Mouse (Mus musculus) right cerebral cortex, postnatal 25 days (tissue): ENCODE measurements around the gene Nup188.

Experiments
- DNase-seq: peaks from one replicate; pipeline ENCODE4 v3.0.0; 2022

Gene Nup188

DNA sequence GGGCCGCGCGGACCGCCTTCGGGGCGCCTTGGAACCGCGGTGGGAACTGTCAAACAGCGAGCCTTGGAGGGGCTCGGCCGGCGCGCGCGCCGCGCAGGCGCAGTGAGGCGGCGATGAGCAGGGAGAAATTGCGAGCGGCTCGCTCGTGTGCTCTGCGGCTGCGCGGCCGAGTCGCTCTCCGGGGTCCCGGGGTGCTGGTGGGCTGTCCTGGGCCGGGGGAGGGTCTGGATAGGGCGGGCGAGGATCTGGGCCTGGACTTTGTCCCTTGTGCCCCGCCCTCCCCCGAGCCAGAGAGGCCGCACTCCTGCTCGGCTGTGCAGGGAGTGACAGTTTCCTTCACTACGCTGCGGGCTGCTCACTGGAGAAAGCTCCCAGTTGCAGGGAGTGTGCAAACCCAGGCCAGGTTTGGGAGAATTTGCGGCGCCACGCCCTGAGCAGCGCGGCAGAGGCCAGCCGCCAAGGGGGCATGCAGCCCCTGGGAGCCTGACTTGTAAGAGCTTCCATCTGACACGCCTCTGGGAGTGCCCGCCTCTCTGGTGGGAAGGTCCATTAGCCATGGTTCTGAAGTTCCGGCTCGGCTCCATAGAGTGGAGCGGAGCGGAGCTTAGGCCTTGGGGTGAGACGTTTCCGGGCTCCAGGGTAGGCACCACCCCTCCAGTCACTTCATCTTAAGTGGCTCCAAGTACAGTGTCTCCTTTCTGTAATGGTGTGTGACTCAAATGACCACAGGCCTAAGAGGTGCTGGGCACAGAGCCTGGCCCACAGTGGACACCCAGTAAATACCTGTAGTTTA, 106.6 kb downstream of the Nup188 start:
- no peak for DNase-seq

DNA sequence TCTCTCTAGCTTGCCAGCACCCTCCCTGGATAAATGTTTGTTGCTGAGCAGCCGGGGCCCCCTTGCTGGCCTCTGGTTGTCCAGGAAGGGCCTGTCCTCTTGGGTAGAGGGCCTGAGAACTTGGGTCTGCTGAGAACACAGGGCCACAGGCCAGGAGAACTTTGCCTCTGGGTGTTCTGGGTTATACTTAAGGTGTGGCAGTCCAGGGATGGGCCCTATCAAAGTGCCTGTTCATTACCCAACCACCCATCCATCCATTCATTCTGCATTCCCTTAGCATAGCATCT, 107.1 kb downstream of the Nup188 start:
- no peak for DNase-seq
